Mouse (Mus musculus): ENCODE measurements around the gene Khdc4. TPM values are rescaled to one million over a fixed set of nuclear protein-coding genes. Genes with fewer than 3 reads are reported as not detected.

Gene Khdc4
- 122 and 123 TPM in 2 replicates for polyA plus RNA-seq (2016; fragmentation: Nextera tagmentation; extraction: Ambion mirVana)

GRCm38 (mm10) chr3:88684980-88685941 is at the start of gene Khdc4:
Khdc4 (plus strand) TSS chr3:88685803.
- Histone ChIP-seq H3K9ac (replicated peaks) (peak within 1 kb of the TSS; percentile 97), H3K27ac (replicated peaks) (peak within 1 kb of the TSS; percentile 89), H3K4me3 (peak within 1 kb of the TSS; percentile 98), H3K9me3 (no peaks in the 10 kb centered on the region), H3K36me3 (peaks cover 24% of the 10 kb centered on the region), H3K27me3 (no peaks in the 10 kb centered on the region), H3K4me2 (replicated peaks) (peak within 1 kb of the TSS; percentile 84), H3K4me1 (peaks cover 24% of the 10 kb centered on the region)
- ATAC-seq (ENCODE audit: low FRiP score, low read depth) = peak; percentile 99
- WGBS = 1% methylated on average over 47 of the region's 47 CpGs

- Histone ChIP-seq H3K27me3 (no peaks in the 10 kb centered on the region), H3K27ac (replicated peaks) (no peak overlapping the region), H3K4me1 (no peaks in the 10 kb centered on the region), H3K4me2 (replicated peaks) (no peak overlapping the region), H3K9ac (replicated peaks) (no peak overlapping the region), H3K4me3 (no peak overlapping the region), H3K9me3 (0 out of 2 replicates have a peak, but pooled peaks cover 3% of the 10 kb centered on the region), H3K36me3 (peaks cover 97% of the 10 kb centered on the region)
- no peak for ATAC-seq (ENCODE audit: low FRiP score, low read depth)
- WGBS = 96% methylated on average over 8 of the region's 8 CpGs
Measured at GRCm38 (mm10) chr3:88636555-88636986, 49.0 kb upstream of the Khdc4 start.

- H3K27ac ChIP-seq (replicated peaks) = no peak overlapping the region
- 0 out of 2 replicates have a peak, but pooled peaks cover 3% of the 10 kb centered on the region for H3K9me3 ChIP-seq
- no peaks in the 10 kb centered on the region for H3K4me1 ChIP-seq
- 95% methylated on average over 5 of the region's 5 CpGs for WGBS
- H3K36me3 ChIP-seq = peaks cover 97% of the 10 kb centered on the region
- no peak overlapping the region for H3K9ac ChIP-seq (replicated peaks)
- no peak for ATAC-seq (ENCODE audit: low FRiP score, low read depth)
- no peak overlapping the region for H3K4me3 ChIP-seq
- H3K27me3 ChIP-seq = no peaks in the 10 kb centered on the region
- no peak overlapping the region for H3K4me2 ChIP-seq (replicated peaks)
Measured at GRCm38 (mm10) chr3:88637134-88637533, 48.5 kb upstream of the Khdc4 start.

GRCm38 (mm10) chr3:88639239-88639638 is 46.4 kb upstream of the Khdc4 start:
- no peaks in the 10 kb centered on the region for H3K4me1 ChIP-seq
- 95% methylated on average over 12 of the region's 12 CpGs for WGBS
- no peaks in the 10 kb centered on the region for H3K27me3 ChIP-seq
- H3K4me2 ChIP-seq (replicated peaks) = no peak overlapping the region
- 0 out of 2 replicates have a peak, but pooled peaks cover 3% of the 10 kb centered on the region for H3K9me3 ChIP-seq
- H3K27ac ChIP-seq (replicated peaks) = no peak overlapping the region
- no peak overlapping the region for H3K9ac ChIP-seq (replicated peaks)
- ATAC-seq (ENCODE audit: low FRiP score, low read depth) = no peak
- H3K36me3 ChIP-seq = peaks cover 97% of the 10 kb centered on the region
- no peak overlapping the region for H3K4me3 ChIP-seq

GRCm38 (mm10) chr3:88640676-88641075 is 44.9 kb upstream of the Khdc4 start:
- Histone ChIP-seq H3K4me3 (no peak overlapping the region), H3K4me1 (no peaks in the 10 kb centered on the region), H3K4me2 (replicated peaks) (no peak overlapping the region), H3K9me3 (0 out of 2 replicates have a peak, but pooled peaks cover 3% of the 10 kb centered on the region), H3K27me3 (no peaks in the 10 kb centered on the region), H3K36me3 (peaks cover 97% of the 10 kb centered on the region), H3K9ac (replicated peaks) (no peak overlapping the region), H3K27ac (replicated peaks) (no peak overlapping the region)
- 73% methylated on average over 1 of the region's 1 CpGs for WGBS
- 0 out of 2 replicates have a peak, but pooled peaks have one; percentile 27 for ATAC-seq (ENCODE audit: low FRiP score, low read depth)

GRCm38 (mm10) chr3:88643078-88643477 is 42.5 kb upstream of the Khdc4 start:
- Histone ChIP-seq H3K9ac (replicated peaks) (no peak overlapping the region), H3K36me3 (peaks cover 98% of the 10 kb centered on the region), H3K4me1 (no peaks in the 10 kb centered on the region), H3K27me3 (no peaks in the 10 kb centered on the region), H3K4me2 (replicated peaks) (no peak overlapping the region), H3K9me3 (no peaks in the 10 kb centered on the region), H3K4me3 (no peak overlapping the region), H3K27ac (replicated peaks) (no peak overlapping the region)
- 87% methylated on average over 5 of the region's 5 CpGs for WGBS
- no peak for ATAC-seq (ENCODE audit: low FRiP score, low read depth)

GRCm38 (mm10) chr3:88645937-88646336 is 39.7 kb upstream of the Khdc4 start:
- no peak for ATAC-seq (ENCODE audit: low FRiP score, low read depth)
- Histone ChIP-seq H3K27me3 (no peaks in the 10 kb centered on the region), H3K4me3 (no peak overlapping the region), H3K27ac (replicated peaks) (no peak overlapping the region), H3K36me3 (peaks cover 77% of the 10 kb centered on the region), H3K9ac (replicated peaks) (no peak overlapping the region), H3K4me1 (no peaks in the 10 kb centered on the region), H3K9me3 (no peaks in the 10 kb centered on the region), H3K4me2 (replicated peaks) (no peak overlapping the region)
- 94% methylated on average over 12 of the region's 12 CpGs for WGBS

GRCm38 (mm10) chr3:88646426-88646995 is 39.1 kb upstream of the Khdc4 start:
- Histone ChIP-seq H3K4me3 (no peak overlapping the region), H3K9me3 (no peaks in the 10 kb centered on the region), H3K36me3 (peaks cover 71% of the 10 kb centered on the region), H3K4me1 (no peaks in the 10 kb centered on the region), H3K27ac (replicated peaks) (no peak overlapping the region), H3K4me2 (replicated peaks) (no peak overlapping the region), H3K27me3 (no peaks in the 10 kb centered on the region), H3K9ac (replicated peaks) (no peak overlapping the region)
- 90% methylated on average over 6 of the region's 6 CpGs for WGBS
- no peak for ATAC-seq (ENCODE audit: low FRiP score, low read depth)

- H3K4me3 ChIP-seq = no peak overlapping the region
- peaks cover 66% of the 10 kb centered on the region for H3K36me3 ChIP-seq
- H3K9ac ChIP-seq (replicated peaks) = no peak overlapping the region
- no peak overlapping the region for H3K27ac ChIP-seq (replicated peaks)
- no peaks in the 10 kb centered on the region for H3K9me3 ChIP-seq
- ATAC-seq (ENCODE audit: low FRiP score, low read depth) = no peak
- no peaks in the 10 kb centered on the region for H3K27me3 ChIP-seq
- H3K4me1 ChIP-seq = no peaks in the 10 kb centered on the region
- no peak overlapping the region for H3K4me2 ChIP-seq (replicated peaks)
- 81% methylated on average over 3 of the region's 3 CpGs for WGBS
Measured at GRCm38 (mm10) chr3:88647076-88647475, 38.5 kb upstream of the Khdc4 start.

GRCm38 (mm10) chr3:88647779-88648413 is 37.7 kb upstream of the Khdc4 start:
- Histone ChIP-seq H3K4me3 (no peak overlapping the region), H3K4me2 (replicated peaks) (no peak overlapping the region), H3K9me3 (no peaks in the 10 kb centered on the region), H3K36me3 (peaks cover 57% of the 10 kb centered on the region), H3K4me1 (no peaks in the 10 kb centered on the region), H3K27me3 (no peaks in the 10 kb centered on the region), H3K27ac (replicated peaks) (no peak overlapping the region), H3K9ac (replicated peaks) (no peak overlapping the region)
- 94% methylated on average over 14 of the region's 14 CpGs for WGBS
- no peak for ATAC-seq (ENCODE audit: low FRiP score, low read depth)

GRCm38 (mm10) chr3:88648452-88649168 is 37.0 kb upstream of the Khdc4 start:
- 88% methylated on average over 12 of the region's 12 CpGs for WGBS
- Histone ChIP-seq H3K9me3 (no peaks in the 10 kb centered on the region), H3K27me3 (no peaks in the 10 kb centered on the region), H3K4me1 (no peaks in the 10 kb centered on the region), H3K4me2 (replicated peaks) (no peak overlapping the region), H3K36me3 (peaks cover 50% of the 10 kb centered on the region), H3K27ac (replicated peaks) (no peak overlapping the region), H3K4me3 (no peak overlapping the region), H3K9ac (replicated peaks) (no peak overlapping the region)
- no peak for ATAC-seq (ENCODE audit: low FRiP score, low read depth)

Measured in midbrain, embryonic 12.5 days (tissue).